Mouse (Mus musculus) small intestine, adult 2 months (tissue): ENCODE results near the gene Ccdc184.

Source experiments
- CTCF ChIP-seq: fragments of 200-500 bp; IDR thresholded peaks from 2 replicates; pipeline ENCODE4 v1.5.1; 2012; ENCODE audit warnings: low read depth, mild to moderate bottlenecking, control low read depth, inconsistent platforms, low read length, moderate library complexity, mixed read lengths; ENCODE audit not compliant: insufficient replicate concordance, insufficient read length; ENCODE audit errors: extremely low read depth
- POLR2A ChIP-seq: fragments of 200-500 bp; IDR thresholded peaks from 2 replicates; pipeline ENCODE4 v1.6.1; 2012; ENCODE audit warnings: low read depth, mild to moderate bottlenecking, control low read depth, inconsistent platforms, low read length, moderate library complexity

DNA sequence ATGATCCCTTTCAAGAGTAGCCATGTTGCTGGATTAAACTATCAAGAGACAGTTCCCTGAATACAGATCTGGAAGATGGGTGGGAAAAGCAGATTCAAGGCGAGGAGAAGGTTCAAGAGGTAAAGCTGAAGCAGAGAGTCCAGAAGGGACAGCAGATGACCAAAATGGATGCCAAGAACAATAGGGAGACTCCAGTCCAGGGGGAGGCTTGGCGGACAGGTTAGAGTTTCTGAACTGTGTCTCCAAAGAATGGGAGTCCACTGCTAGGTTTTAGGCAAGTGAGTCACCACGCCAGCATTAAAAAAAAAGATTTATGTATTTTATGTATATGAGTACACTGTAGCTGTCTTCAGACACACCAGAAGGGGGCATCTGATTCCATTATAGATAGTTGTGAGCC lies 12.3 kb upstream of the Ccdc184 start:
- TF ChIP-seq POLR2A = no peak
- TF ChIP-seq CTCF = no peak
